Mouse (Mus musculus) E14TG2a.4 (cell line): ENCODE measurements around the gene Arl4c.

Source experiments
- CTCF ChIP-seq: conservative IDR thresholded peaks from 2 replicates; pipeline ENCODE4 v1.5.1; 2014; ENCODE audit warnings: low read length
- NANOG ChIP-seq: IDR thresholded peaks from 2 replicates; pipeline ENCODE4 v1.6.1; 2014; ENCODE audit warnings: borderline replicate concordance, low read length, mixed read lengths
- POU5F1 ChIP-seq: IDR thresholded peaks from 2 replicates; pipeline ENCODE4 v1.6.1; 2014; ENCODE audit warnings: low read length, borderline replicate concordance

GRCm38 (mm10) chr1:88645599-88646119, 56.4 kb downstream of the Arl4c start:
- TF ChIP-seq CTCF (no peak), POU5F1 (no peak), NANOG (no peak)
